Comparison of ENCODE assay signal across 9 mouse cellular contexts in the genomic region with DNA sequence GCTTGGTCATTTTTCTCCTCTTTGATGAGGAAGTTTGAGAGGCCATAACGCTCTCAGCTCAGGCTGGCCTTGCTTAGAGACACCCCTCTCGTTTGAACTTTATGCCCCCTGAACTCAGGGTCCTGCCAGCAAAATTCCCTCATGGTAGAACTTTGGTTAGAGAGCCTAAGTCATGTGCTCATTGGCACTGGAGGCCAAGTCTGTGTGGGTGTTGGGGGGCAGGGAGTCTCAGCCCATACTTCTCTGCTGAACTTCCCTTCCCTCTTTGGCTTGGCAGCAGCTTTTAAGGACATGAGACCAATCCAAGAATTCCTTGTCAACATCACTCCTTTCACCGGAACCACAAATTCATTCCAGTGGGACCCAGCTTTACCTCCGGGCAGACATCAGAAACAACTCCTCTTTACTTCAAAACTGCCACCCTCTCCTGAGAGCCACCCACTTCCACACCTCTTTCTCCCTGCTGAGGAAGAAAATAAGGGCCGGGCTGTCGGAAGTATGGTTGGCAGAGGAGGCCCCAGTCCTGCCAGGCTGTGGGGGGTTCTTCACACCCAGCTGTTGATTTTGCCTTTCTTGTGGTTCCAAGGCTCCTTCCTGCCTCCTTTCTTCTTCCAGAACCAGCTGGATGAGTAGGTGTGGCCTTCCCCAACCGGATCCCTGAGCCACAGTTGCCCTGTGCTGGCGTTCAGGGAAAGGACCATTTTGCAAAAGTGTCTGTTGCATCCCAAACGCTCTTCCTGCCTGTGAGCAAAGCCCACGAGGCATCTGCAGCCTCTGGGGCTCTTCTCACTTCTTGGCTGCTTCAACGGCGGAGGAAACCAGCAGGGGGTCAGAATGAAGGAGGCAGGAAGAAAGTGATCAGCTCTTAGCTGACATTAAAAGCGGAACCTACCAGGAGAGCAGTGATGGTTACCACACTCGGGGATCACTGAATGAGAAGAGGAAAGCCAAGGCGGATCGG.
DNase-seq lines count a peak whose midpoint lies in the region; ATAC-seq and TF ChIP-seq lines count a peak whose summit lies in the region.
"Had no signal": no experiment of that assay in that cellular context is flagged by ENCODE, and none has a peak within 500 bp of the region (broad histone marks: within the 10 kb centered on the region; RNA-seq: fewer than 3 reads in every experiment).

No protein-coding gene starts in this region.

- no peak for DNase-seq in lung, embryonic 14.5 days
- no peak for DNase-seq in lung, adult 2 months
- peak; percentile 42 for DNase-seq in MEL-GATA-1-ER (ENCODE audit: extremely low read depth, low read depth)
- DNase-seq in adrenal gland, adult 18-20 months (ENCODE audit: low spot score in 2 of 2): no peak
- no peak for DNase-seq in adrenal gland, adult 2 months

- no peak overlapping the region for H3K4me2 ChIP-seq in lung, embryonic 14.5 days
- H3K4me2 ChIP-seq in stomach, embryonic 15.5 days: 0 out of 2 replicates have a peak overlapping the region, but pooled peaks have one; percentile 3
- H3K4me2 ChIP-seq: liver, embryonic 15.5 days had no signal

- H3K4me3 ChIP-seq in lung, embryonic 14.5 days (ENCODE audit: low read depth, low read length): no peak overlapping the region
- no peak overlapping the region for H3K4me3 ChIP-seq in lung, adult 2 months (replicated peaks; ENCODE audit: extremely low read depth, low read depth, low read length)
- H3K4me3 ChIP-seq in stomach, embryonic 15.5 days (replicated peaks): no peak overlapping the region
- H3K4me3 ChIP-seq: liver, embryonic 15.5 days had no signal

- no peak for TF ChIP-seq POLR2A in lung, adult 2 months (IDR thresholded peaks at IDR 0.05; ENCODE audit: borderline replicate concordance, extremely low read depth, low read depth, low read length)

- no peaks in the 10 kb centered on the region for H3K9me3 ChIP-seq in lung, embryonic 14.5 days (ENCODE audit: low read depth, low read length)
- no peaks in the 10 kb centered on the region for H3K9me3 ChIP-seq in stomach, embryonic 15.5 days
- H3K9me3 ChIP-seq: liver, embryonic 15.5 days had no signal

- H3K4me1 ChIP-seq in lung, embryonic 14.5 days (ENCODE audit: insufficient read depth): peaks cover 8% of the 10 kb centered on the region; the same call in 1 of the 2 replicates
- H3K4me1 ChIP-seq in lung, adult 2 months (ENCODE audit: control insufficient read depth, insufficient read depth, low read length): 0 out of 2 replicates have a peak, but pooled peaks cover 2% of the 10 kb centered on the region
- H3K4me1 ChIP-seq in stomach, embryonic 15.5 days: no peaks in the 10 kb centered on the region
- H3K4me1 ChIP-seq: liver, embryonic 15.5 days had no signal

- H3K27ac ChIP-seq in lung, embryonic 14.5 days (ENCODE audit: low read depth): no peak overlapping the region
- H3K27ac ChIP-seq in stomach, embryonic 15.5 days: no peak overlapping the region
- H3K27ac ChIP-seq: liver, embryonic 15.5 days had no signal

- no peak overlapping the region for H3K9ac ChIP-seq in lung, embryonic 14.5 days
- H3K9ac ChIP-seq in stomach, embryonic 15.5 days: no peak overlapping the region
- H3K9ac ChIP-seq: liver, embryonic 15.5 days had no signal

- H3K36me3 ChIP-seq in lung, embryonic 14.5 days (ENCODE audit: insufficient read depth): no peaks in the 10 kb centered on the region
- no peaks in the 10 kb centered on the region for H3K36me3 ChIP-seq in stomach, embryonic 15.5 days
- H3K36me3 ChIP-seq: liver, embryonic 15.5 days had no signal

- peak; percentile 35; the same call in 1 of the 2 replicates for ATAC-seq in lung, embryonic 14.5 days (ENCODE audit: insufficient read depth)
- ATAC-seq in common myeloid progenitor, adult 5-6 weeks (replicated peaks; ENCODE audit: low read depth, poor library complexity, severe bottlenecking): peak; percentile 92
- ATAC-seq in stomach, embryonic 15.5 days (ENCODE audit: insufficient read depth, low FRiP score, low read depth): no peak
- ATAC-seq: activated CD4-positive, CD25-positive, alpha-beta regulatory T cell, adult 4 months had no signal

- H3K27me3 ChIP-seq in lung, embryonic 14.5 days (ENCODE audit: insufficient read depth, low read length): no peaks in the 10 kb centered on the region
- no peaks in the 10 kb centered on the region for H3K27me3 ChIP-seq in stomach, embryonic 15.5 days (replicated peaks)

- WGBS in lung, embryonic 14.5 days: 36% methylated on average over 16 of the region's 16 CpGs
- WGBS in lung, adult 2 months: 32% methylated on average over 16 of the region's 16 CpGs
- WGBS in stomach, embryonic 15.5 days: 47% methylated on average over 16 of the region's 16 CpGs

- TF ChIP-seq CTCF in lung, embryonic 14.5 days (IDR thresholded peaks at IDR 0.05; ENCODE audit: low read depth): no peak
- no peak for TF ChIP-seq CTCF in lung, adult 2 months (IDR thresholded peaks at IDR 0.05; ENCODE audit: insufficient read depth, low read length)
